Mouse (Mus musculus) layer of hippocampus, adult 18-20 months (tissue): ENCODE data around the gene Phtf2. TPM values are rescaled to one million over a fixed set of nuclear protein-coding genes. Genes with fewer than 3 reads are reported as not detected.

Experiments
- total RNA-seq, 2 experiments: library from RNA; stranded (reverse); gene quantifications; 2 replicates each; pipeline ENCODE4 v1.2.3; 2021

Gene Phtf2
- total RNA-seq, 2 experiments from 2014 or later, result 9.1 to 12.1 TPM

Other genes with a start within 250 kb of the Phtf2 start
- 10 to 100 TPM; 18.8 to 22.8 TPM for gene Tmem60, start 67 bp upstream of the Phtf2 start, total RNA-seq
- 10 to 100 TPM; 20.3 to 21.4 TPM for gene Rsbn1l, start 74.3 kb upstream of the Phtf2 start, total RNA-seq
- 10 to 100 TPM; 33.0 to 36.7 TPM for gene Ptpn12, start 173.8 kb upstream of the Phtf2 start, total RNA-seq